Mouse (Mus musculus) cerebellum, adult 2 months (tissue): Measurements from ENCODE around the gene Tmem205.

Experiments
- CTCF ChIP-seq: fragments of 200-500 bp; IDR thresholded peaks from 2 replicates; pipeline ENCODE4 v1.5.1; 2011; ENCODE audit warnings: low read depth, mild to moderate bottlenecking, control low read depth, low read length, moderate library complexity, borderline replicate concordance; ENCODE audit not compliant: insufficient read depth
- POLR2A ChIP-seq: fragments of 200-500 bp; IDR thresholded peaks from 2 replicates; pipeline ENCODE4 v1.6.1; 2011; ENCODE audit warnings: low read length, control low read depth, borderline replicate concordance; ENCODE audit not compliant: insufficient read depth

- TF ChIP-seq POLR2A = no peak
- no peak for TF ChIP-seq CTCF
Measured at GRCm38 (mm10) chr9:21926155-21926554, 1.2 kb downstream of the Tmem205 start.
